Mouse (Mus musculus): ENCODE measurements around the gene Mtf1.

Mtf1 gene

DNA sequence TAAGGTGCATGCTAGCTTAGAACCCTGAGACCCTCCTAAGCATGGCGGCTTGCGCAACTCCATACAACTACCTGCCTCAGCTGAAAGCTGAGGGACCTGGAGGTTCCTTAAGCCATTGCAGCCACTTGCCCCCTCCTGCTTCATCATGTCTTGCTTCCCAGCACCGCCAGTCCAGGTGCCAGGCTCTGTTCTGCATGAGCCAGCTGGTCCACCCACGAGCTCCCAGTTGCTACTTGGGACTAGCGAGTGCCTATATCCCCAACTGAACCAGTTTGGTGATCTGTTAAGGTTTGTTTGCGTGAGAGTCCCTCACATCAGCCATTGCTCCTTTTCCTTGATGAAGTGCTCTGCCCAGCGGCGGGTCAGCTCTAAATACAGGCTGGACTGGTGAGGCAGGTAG is 54.4 kb downstream of the Mtf1 start:
- no peak for DNase-seq (ENCODE audit: low read depth, low spot score)

DNA sequence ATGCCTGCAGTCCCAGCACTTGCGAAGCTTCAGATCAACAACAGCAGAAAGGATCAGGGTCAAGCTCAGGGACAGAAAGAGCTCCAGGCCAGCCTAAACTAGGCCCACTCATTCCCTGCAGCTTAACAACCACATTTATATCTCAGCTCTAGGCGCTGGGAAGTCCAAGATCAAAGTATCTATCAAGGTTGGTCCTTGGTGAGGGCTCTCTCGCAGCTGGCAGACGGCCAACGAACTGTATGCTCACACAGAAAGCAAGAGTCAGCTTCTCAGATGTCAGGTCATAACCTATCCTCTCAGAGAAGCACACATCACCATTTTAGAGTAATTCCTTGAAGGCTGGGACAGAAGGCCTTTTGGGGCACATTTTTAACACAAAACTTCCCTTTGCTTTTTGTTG is 56.5 kb downstream of the Mtf1 start:
- DNase-seq (ENCODE audit: low read depth, low spot score) = no peak

DNA sequence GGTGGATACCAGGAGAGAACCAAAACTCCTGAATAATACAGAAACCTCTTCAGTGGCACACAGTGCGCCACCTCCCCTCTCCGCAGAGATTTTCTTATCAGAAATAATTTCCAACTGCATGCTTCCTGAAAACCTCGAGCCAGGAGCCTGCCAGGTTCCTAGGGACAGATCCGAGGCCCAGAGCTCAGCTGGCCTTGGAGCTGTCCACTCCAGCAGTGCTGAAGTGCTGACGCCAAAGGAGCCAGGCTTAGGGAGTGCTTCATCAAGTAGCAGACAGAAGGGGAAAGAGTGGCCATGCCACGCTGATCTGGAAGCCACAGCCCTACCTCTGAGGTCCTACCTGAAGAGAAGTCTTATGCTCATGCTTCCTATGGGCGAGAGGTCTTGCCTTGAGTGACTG is 58.5 kb downstream of the Mtf1 start:
- no peak for DNase-seq (ENCODE audit: low read depth, low spot score)

DNA sequence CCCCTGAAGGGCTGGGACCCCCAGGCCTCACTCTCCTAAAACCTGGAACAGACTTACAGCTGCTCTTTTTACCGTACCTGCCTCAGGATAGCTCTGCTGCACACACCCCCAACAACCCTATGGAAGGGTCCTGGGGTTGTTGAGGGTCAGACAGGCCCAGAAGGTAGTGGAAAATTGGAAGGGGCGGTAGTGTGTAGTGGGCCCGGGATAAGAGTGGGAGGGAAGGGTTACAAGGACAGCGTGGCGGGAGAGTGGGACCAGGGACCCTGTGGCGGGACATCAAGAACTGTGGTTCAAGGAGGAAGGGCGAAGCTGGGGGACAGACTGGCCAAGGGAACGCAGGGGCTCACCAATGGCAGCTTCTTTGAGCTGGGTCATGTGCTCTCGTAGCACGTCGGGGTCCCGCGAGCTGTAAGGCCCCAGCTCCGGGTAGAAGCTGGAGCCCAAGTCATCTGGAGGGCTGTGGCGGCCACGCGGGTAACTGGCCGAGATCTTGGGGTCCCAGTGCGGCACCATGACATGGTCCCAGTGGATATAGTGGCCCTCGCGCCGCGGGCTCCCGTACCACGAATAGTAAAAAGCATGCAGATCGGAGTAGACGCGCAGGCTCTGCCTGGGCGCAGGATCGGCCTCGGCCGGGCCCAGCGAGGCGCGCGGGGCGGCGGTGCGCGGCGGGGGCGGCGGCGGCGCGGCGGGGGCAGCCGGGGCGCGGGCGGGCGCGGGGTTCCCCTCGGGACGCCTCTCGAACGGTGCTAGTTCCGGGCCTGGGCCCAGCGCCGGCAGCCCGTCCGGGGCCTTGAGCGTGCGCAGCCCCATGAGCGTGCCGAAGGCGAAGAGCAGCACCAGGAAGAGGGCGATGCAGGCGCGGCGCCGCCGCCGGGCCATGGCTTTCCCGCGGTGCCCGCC is 59.6 kb downstream of the Mtf1 start, which contains the start of gene Maneal:
Maneal (minus strand) TSS at position 889 of the 906 bp plus-strand sequence.
- no peak for DNase-seq (ENCODE audit: low read depth, low spot score)

DNA sequence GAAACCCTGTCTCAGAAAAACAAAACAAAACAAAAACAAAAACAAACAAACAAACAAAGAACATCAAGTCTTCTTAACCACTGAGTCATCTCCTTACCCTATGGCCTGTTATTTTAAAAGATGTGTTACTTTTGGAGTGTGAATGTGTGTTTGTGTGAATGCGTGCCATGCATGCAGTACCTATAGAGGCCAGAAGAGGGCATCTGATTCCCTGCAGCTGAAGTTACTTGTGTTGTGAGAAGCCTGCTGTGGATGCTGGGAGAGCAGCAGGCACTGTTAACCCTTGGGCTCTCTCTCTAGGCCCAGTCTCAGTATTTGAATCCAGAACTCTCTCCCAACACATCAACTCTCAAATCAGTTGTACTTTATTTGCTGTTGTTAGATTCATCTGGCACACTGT is 70.8 kb downstream of the Mtf1 start:
- DNase-seq (ENCODE audit: low read depth, low spot score) = no peak

DNA sequence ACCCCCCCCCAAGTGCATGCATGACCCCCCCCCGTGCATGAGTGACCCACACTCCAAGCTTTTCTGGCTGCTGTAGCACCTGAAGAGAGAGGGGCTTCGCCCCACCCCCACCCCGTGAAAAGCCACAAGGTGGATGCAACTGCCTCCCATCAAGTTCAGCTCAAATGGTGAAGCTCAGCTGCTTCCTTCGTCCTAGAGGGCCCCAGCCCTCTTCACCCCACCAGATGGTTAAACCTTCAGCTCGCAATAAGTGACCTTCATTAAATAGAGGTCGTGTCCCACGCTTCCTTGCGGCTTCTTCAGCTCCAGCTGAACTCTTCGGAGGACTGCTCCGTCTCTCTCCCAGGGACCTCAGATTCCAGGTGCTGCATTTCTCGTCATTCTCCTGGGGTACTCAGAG is 78.7 kb downstream of the Mtf1 start, which contains the start of gene Epha10:
Epha10 (plus strand) TSS at position 301 of the 400 bp plus-strand sequence.
- no peak for DNase-seq (ENCODE audit: low read depth, low spot score)

DNA sequence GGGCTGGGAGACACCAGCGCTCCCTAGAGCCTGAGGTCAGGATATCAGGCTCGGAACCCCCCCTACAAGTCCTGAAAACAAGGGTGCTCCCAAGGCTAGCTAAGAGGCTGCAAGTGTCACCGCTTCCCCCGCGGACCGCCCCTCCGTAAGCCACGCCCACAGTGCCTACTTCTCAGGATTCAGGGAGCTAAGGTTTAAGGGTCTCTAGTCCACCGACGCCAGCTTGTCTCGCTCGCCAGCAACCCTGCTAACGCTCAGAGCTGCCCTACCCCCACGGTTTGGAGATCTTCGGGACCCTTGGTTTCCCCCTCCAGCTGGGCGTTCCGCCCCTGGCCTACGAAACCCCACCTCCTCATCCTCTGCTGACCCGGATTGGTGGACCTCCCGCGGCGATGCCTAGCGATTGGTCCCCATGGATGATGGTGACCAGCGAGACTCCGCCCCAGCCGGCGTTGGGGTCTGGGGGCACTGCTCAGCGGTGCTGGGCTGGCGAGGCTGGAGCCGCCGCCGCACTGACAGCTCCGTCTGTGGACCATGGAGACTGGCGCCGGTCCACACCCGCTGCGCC is 79.5 kb downstream of the Mtf1 start:
- DNase-seq (ENCODE audit: low read depth, low spot score) = peak; percentile 89

DNA sequence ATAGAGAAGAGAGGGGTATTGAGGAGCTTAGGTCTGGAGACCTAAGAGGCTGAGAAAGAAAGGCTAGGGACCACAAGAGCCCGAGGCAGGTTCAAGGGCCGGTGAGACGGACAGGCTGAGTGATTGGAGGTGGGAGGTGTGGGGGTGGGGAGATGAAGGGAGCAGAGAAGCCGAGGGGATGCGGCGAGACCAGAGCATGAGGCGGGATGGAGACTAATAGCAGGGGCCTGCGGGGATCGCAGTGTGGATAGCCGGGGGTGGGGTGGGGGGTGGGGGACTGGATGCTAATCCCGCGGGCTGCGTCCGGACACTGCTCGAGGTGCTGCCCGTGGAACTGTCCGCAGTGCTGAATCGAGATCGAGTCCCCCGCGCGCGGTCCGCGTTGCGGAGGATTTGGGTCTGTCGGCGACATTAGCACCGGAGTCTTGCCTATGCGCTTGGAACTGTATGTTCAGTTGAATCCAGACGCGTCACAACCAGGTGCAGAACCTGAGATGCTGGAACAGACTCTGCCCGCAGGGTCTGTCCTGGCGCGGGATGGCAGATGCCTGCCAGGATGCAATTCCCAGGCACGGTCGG is 80.3 kb downstream of the Mtf1 start:
- DNase-seq (ENCODE audit: low read depth, low spot score) = no peak

- no peak for DNase-seq (ENCODE audit: low read depth, low spot score)
Observed at GRCm38 (mm10) chr4:124888702-124889101, 86.8 kb downstream of the Mtf1 start.

- DNase-seq (ENCODE audit: low read depth, low spot score) = no peak
Observed at GRCm38 (mm10) chr4:124889935-124890334, 88.0 kb downstream of the Mtf1 start.

GRCm38 (mm10) chr4:124890831-124891230 is 88.9 kb downstream of the Mtf1 start:
- no peak for DNase-seq (ENCODE audit: low read depth, low spot score)

DNA sequence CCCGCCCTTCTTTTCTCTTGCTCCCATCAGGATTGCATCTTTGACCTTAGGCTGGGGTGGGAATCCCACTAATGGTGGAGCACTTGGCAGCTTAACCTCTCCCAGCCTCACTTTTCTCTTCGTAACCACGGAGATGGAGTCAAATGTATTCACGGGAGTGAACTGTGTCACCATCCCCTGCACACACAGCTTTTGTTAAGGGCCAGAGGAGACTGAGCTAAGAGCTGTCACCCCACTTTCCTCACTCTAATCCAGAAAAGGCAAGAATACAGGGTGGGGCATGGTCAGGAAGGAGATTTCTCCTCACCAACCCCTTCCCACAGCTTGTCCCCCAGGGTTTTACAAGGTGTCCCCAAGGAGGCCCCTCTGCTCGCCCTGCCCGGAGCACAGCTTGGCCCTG is 91.9 kb downstream of the Mtf1 start:
- DNase-seq (ENCODE audit: low read depth, low spot score) = no peak

- DNase-seq (ENCODE audit: low read depth, low spot score) = peak; percentile 32
Observed at GRCm38 (mm10) chr4:124894508-124895428, 92.9 kb downstream of the Mtf1 start.

GRCm38 (mm10) chr4:124898428-124898827 is 96.5 kb downstream of the Mtf1 start:
- no peak for DNase-seq (ENCODE audit: low read depth, low spot score)
